Mouse (Mus musculus) ES-CJ7 (cell line): ENCODE results near the gene Slc4a1ap.
"Not testable (repeated sequence)": the region's sequence is repeated elsewhere in the genome, so short reads cannot be mapped to it uniquely, and the experiment has no call there.

Source experiments
- DNase-seq: peaks from one replicate; pipeline ENCODE4 v3.0.0; 2011; ENCODE audit warnings: low read depth, low spot score

The Slc4a1ap gene

GRCm38 (mm10) chr5:31566457-31566856 is 39.7 kb downstream of the Slc4a1ap start:
- DNase-seq: no peak

DNA sequence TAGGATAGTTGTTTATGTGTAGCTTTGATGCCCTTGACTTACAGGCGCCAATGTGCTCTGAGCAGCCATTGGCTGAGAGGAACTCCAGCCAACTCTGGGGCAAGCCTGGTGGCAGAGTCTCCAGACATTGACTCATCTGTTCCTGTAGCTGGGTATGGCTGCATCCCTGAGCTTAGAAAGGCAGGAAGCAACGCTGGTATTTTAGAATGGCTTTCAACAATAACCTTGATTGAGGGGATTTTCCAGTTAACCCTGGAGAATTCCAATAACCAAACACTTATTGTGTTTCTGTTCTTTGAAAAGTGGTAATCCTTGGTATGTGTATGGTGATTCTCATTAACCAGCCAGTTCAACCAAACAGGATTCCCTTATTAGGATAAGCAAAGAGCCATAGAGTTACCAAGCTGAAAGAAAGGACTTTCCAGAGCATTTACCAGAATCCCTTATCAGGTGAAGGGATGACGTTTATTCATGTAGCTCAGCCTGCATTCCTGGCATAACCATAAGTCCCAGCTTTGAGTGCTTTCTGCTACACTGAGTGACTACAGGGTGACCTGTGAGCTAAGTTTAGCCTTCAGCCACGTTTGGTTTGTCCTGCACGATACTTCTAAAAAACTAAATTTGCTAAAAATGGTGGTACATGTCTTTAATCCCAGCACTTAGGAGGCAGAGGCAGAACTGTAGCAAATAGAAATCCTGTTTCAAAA is 41.3 kb downstream of the Slc4a1ap start:
- no peak for DNase-seq

- DNase-seq: no peak
These were observed 44.3 kb downstream of the Slc4a1ap start for GRCm38 (mm10) chr5:31571023-31571608.

GRCm38 (mm10) chr5:31573722-31574121 is 46.9 kb downstream of the Slc4a1ap start:
- no peak for DNase-seq

GRCm38 (mm10) chr5:31576539-31576975 is 49.8 kb downstream of the Slc4a1ap start:
- DNase-seq: no peak

GRCm38 (mm10) chr5:31581263-31581662 is 54.5 kb downstream of the Slc4a1ap start:
- DNase-seq: no peak

GRCm38 (mm10) chr5:31581932-31582331 is 55.1 kb downstream of the Slc4a1ap start:
- no peak for DNase-seq

DNA sequence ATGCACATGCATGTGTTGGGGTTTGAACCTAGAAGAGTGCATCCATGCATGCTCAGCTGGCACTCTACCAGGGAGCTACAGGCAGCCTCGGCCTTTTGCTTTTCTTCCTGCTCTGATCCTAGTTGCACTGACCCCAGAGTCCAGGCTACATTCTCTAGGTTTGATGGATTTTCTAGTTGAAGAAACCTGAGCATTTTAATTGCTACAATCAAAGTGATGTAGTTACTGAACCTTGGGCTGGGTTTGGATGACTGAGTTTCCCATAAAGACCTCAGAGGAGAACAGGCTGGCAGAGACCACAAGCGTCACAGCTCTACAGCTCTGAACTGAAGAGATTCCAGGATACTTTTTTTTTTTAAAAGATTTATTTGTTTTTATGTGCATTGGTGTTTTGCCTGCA is 56.5 kb downstream of the Slc4a1ap start:
- no peak for DNase-seq

GRCm38 (mm10) chr5:31585526-31585925 is 58.7 kb downstream of the Slc4a1ap start:
- no peak for DNase-seq

DNA sequence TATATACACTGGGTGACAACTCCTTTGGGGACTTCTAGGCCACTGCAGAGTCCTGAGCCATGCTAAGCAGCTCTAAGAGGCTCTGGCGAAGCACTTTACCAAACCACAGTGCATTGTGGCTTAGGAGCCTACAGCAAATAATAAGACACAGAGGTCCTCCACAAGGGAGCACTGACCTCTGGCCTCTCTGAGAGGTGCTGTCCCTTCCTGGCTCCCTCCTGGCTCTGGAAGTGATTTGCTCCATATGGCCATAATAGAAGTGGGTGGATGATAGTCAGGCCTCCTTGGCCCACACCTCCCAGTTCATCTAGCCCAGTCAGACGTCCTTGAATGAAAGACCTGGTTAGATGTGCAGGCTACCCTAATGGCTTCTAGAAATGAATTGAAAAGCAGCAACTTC is 61.2 kb downstream of the Slc4a1ap start:
- DNase-seq: no peak

GRCm38 (mm10) chr5:31588672-31589071 is 61.9 kb downstream of the Slc4a1ap start:
- DNase-seq: not testable (repeated sequence)

- no peak for DNase-seq
These were observed 63.0 kb downstream of the Slc4a1ap start for GRCm38 (mm10) chr5:31589711-31590319.

DNA sequence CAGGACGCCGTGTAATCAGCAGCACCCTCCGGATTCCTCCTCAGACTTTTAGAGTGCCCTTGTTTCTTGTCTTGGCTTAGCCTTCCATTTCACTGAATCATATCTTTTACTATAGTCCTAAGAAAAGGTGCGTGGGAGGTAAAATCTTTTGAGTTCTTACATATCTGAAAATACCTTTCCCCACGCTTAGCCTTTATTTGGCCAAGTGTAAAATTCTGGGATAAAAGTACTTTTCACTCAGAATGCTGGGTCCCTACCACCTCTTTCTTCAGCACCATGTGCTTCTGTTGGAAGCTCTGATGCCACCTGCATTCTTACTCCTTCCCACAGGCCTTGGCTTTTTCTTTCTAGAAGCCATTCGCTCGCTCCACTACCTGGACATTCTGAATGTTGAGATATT is 64.3 kb downstream of the Slc4a1ap start:
- DNase-seq: no peak

- DNase-seq: peak; percentile 47
These were observed 69.1 kb downstream of the Slc4a1ap start for GRCm38 (mm10) chr5:31595868-31596267.

GRCm38 (mm10) chr5:31596481-31597429 is 70.0 kb downstream of the Slc4a1ap start, which contains the start of gene Mrpl33:
TSS of gene Mrpl33 (plus strand) at chr5:31596935.
- peak; percentile 79 for DNase-seq

GRCm38 (mm10) chr5:31597430-31597944 is 70.7 kb downstream of the Slc4a1ap start:
- no peak for DNase-seq

- no peak for DNase-seq
These were observed 71.3 kb downstream of the Slc4a1ap start for GRCm38 (mm10) chr5:31598121-31598520.

DNA sequence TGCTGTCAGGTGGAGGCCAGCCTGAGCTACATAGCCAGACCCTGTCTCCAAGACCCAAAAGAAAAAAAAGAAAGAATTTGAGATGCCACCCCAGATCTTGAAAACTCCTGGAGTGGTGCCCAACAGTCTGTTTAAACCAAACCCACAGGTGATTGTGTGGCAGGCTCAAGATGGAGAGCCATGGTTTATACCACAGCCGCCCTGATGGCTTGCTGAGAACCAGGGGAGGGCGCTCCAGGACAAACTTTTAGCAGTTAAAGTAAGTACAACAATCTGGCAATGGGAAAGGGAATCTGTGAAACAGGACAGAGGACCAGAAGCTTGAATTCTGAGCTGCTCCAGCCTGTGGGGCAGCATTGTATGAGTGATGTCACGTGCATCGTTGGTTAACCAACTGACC is 71.8 kb downstream of the Slc4a1ap start:
- peak; percentile 76 for DNase-seq

DNA sequence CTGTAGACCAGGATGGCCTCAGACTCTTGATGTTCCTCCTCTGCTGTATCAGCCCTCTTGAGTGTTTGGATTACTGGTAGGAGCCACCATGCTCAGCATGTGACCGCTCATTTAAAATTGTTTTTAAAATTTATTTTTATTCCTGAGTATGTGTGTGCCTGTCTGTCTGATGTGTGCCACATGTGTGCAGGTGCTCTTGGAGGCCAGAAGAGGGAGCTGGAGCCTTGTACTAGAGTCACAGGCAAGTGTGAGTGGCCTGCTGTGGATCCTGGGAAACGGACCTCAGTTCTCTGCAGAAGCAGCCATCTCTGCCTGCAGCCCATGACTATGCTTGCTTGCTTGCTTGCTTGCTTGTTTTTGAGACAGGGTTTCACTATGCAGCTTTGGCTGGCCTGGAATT is 72.4 kb downstream of the Slc4a1ap start:
- DNase-seq: peak; percentile 81

DNA sequence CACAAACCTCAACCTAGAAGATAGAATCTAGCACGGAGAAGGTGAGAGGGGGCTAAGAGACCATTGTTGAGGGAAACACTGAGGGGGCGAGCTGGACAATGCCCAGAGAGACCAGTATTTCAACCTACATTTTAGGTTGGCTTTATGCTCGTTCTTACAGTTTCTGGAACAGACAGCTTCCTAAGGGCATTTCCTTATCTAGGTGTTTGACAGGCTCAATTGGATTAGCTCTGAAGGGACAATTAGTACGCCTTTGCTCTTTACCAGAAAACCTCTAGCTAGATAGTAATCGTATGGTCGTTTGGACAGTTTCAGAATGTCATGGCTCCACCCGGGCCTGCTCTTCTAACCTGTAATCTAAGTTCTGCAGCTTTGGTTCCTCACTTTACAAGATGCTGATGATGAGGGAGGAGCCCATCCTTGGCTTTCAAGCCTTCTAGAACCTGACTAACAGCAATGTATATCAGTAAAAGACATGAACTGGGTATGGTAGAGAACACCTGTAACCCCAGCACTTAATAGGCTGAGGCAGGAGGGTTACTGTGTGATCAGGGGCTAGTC is 74.4 kb downstream of the Slc4a1ap start:
- DNase-seq: no peak

- DNase-seq: peak; percentile 87
These were observed 75.6 kb downstream of the Slc4a1ap start for GRCm38 (mm10) chr5:31602377-31602776.
